Mouse (Mus musculus) heart, embryonic 14.5 days (tissue): ENCODE data around the gene Fgf18. TPM values are rescaled to one million over a fixed set of nuclear protein-coding genes. Genes with fewer than 3 reads are reported as not detected.

Experiments
- ATAC-seq: fragments of 200-750 bp; cut with Nextera tagmentation; 2 replicates; pipeline ENCODE4 v1.8.0; 2017; ENCODE audit warnings: low read depth, moderate TSS enrichment; ENCODE audit not compliant: insufficient number of reproducible peaks, insufficient read depth, low FRiP score
- H3K27ac ChIP-seq, 2 experiments: fragments of 200-500 bp in 1 of 2; fragments of 300-500 bp in 1 of 2; sonication (generic) in 1 of 2; replicated peaks in 1 of 2; 2 replicates each; pipeline ENCODE4 v1.5.1; 2012 to 2014; ENCODE audit warnings: low read depth in 2 of 2, low read length in 2 of 2, control low read depth in 1 of 2, mild to moderate bottlenecking in 1 of 2, mixed read lengths in 1 of 2; ENCODE audit not compliant: control insufficient read depth in 1 of 2, insufficient read depth in 1 of 2
- H3K27me3 ChIP-seq: fragments of 300-500 bp; sonication (generic); 2 replicates; pipeline ENCODE4 v1.6.1; 2014; ENCODE audit warnings: mild to moderate bottlenecking, low read length, control low read depth; ENCODE audit not compliant: control insufficient read depth, insufficient read depth
- H3K36me3 ChIP-seq: fragments of 300-500 bp; sonication (generic); 2 replicates; pipeline ENCODE4 v1.6.1; 2014; ENCODE audit warnings: mild to moderate bottlenecking, control low read depth, low read length, mixed read lengths; ENCODE audit not compliant: control insufficient read depth, insufficient read depth
- H3K4me1 ChIP-seq, 2 experiments: fragments of 200-500 bp in 1 of 2; fragments of 300-500 bp in 1 of 2; sonication (generic) in 1 of 2; 2 replicates each; pipeline ENCODE4 v1.6.1; 2012 to 2014; ENCODE audit warnings: low read length in 2 of 2, control low read depth in 1 of 2, mixed read lengths in 1 of 2; ENCODE audit not compliant: control insufficient read depth in 2 of 2, insufficient read depth in 2 of 2
- H3K4me2 ChIP-seq: fragments of 300-500 bp; sonication (generic); 2 replicates; pipeline ENCODE4 v1.6.1; 2014; ENCODE audit warnings: mild to moderate bottlenecking, low read length
- H3K4me3 ChIP-seq, 2 experiments: fragments of 200-500 bp in 1 of 2; fragments of 300-500 bp in 1 of 2; sonication (generic) in 1 of 2; 2 replicates each; pipeline ENCODE4 v1.5.1; 2012 to 2014; ENCODE audit warnings: low read length in 2 of 2, mild to moderate bottlenecking in 2 of 2, control low read depth in 1 of 2, low read depth in 1 of 2, moderate library complexity in 1 of 2; ENCODE audit not compliant: control insufficient read depth in 1 of 2, insufficient read depth in 1 of 2
- H3K9ac ChIP-seq: fragments of 300-500 bp; sonication (generic); 2 replicates; pipeline ENCODE4 v1.6.1; 2014; ENCODE audit warnings: mild to moderate bottlenecking, low read length
- H3K9me3 ChIP-seq: fragments of 300-500 bp; sonication (generic); 2 replicates; pipeline ENCODE4 v1.6.1; 2016; ENCODE audit warnings: low read length, control low read depth; ENCODE audit not compliant: control insufficient read depth
- WGBS: fragments of 180-500 bp; shearing (Covaris S2); extraction: QIAGEN DNeasy Blood & Tissue Kit; methylation state at CpG from one replicate; pipeline ENCODE4 v1.1.7; 2014; 5-methylcytosine and 5-hydroxymethylcytosine counted together
- polyA plus RNA-seq: library from polyadenylated mRNA; unstranded; fragments of >200 nt; fragmentation: Nextera tagmentation; extraction: Ambion mirVana; gene quantifications from 2 replicates; pipeline ENCODE4 v1.2.1, GENCODE M21; 2014

The Fgf18 gene
- polyA plus RNA-seq, 1 experiment from 2014 or later, result 7.9 TPM

DNA sequence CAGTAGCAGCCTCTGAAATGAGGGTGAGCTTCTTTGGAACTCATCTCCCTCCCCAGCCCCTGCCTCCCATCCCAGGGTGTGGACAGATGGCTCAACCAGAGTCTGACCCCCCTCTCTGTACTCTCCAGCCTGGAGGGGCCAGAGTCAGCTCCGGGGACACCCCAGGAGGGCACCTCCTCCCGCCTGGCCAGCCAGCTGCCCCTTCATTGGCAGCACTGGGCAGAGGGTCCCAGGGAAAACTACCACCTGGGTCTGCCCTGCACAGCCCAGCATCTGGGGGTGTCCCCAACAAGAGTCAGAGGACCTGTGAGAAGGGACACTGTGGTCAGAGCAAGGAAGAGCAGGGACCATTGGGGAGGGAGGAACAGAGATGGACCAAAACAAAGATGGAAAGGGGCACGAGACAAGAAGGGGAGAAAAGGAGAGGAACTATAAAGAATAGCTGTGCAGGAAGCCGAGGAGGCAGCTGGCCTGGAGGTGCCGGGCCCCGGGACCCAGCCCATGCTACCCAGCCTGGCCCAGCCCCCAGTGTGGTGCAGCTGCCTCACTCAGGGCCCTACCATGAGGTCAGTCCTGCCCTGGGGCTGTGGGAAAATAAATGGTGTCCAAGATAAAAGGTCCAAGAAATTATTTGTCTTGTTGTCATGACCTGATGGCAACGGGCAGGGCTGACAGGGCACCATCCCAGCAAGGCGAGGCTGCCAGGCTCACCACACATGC, 14.4 kb downstream of the Fgf18 start:
- no peaks in the 10 kb centered on the region for H3K27me3 ChIP-seq
- 0 out of 2 replicates have a peak, but pooled peaks have one; percentile 29 for ATAC-seq
- H3K4me3 ChIP-seq, result no peak overlapping the region

DNA sequence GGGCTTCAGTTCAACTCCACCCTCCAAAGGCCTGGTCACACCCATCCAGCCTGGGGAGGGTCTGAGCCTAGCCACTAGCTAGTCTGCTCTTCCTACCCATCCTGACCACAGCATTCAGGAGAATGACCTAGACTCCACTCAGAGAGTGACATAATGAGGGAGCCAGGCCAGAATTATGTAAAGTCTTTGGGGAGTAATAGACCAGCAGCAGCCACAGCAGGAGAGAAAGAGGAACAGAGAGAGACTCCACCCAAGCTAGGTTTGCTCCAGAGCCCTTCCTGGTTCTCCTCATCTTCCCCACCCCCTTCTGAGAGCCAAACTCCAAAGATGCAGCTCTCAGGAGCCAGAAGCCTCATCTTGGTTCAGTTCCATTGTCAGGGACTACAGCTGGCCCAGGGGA, 20.1 kb downstream of the Fgf18 start:
- no peak for ATAC-seq
- Histone ChIP-seq H3K4me2 (no peak overlapping the region), H3K4me1 (peaks cover 0 to 6% of the 10 kb centered on the region in 2 experiments; a peak in 2 of 4 replicates), H3K27ac (no peak overlapping the region), H3K4me3 (no peak overlapping the region), H3K9me3 (no peaks in the 10 kb centered on the region), H3K36me3 (no peaks in the 10 kb centered on the region), H3K9ac (no peak overlapping the region), H3K27me3 (peaks cover 6% of the 10 kb centered on the region; the same call in 1 of the 2 replicates)

More for the DNA sequence above, 14.4 kb downstream of the Fgf18 start:
- H3K9me3 ChIP-seq, result no peaks in the 10 kb centered on the region
- H3K9ac ChIP-seq, result no peak overlapping the region
- no peak overlapping the region for H3K4me2 ChIP-seq
- WGBS, result 73% methylated on average over 8 of the region's 8 CpGs
- peaks cover 2 to 11% of the 10 kb centered on the region in 2 experiments; a peak in 2 of 4 replicates for H3K4me1 ChIP-seq
- no peaks in the 10 kb centered on the region for H3K36me3 ChIP-seq
- no peak overlapping the region for H3K27ac ChIP-seq

DNA sequence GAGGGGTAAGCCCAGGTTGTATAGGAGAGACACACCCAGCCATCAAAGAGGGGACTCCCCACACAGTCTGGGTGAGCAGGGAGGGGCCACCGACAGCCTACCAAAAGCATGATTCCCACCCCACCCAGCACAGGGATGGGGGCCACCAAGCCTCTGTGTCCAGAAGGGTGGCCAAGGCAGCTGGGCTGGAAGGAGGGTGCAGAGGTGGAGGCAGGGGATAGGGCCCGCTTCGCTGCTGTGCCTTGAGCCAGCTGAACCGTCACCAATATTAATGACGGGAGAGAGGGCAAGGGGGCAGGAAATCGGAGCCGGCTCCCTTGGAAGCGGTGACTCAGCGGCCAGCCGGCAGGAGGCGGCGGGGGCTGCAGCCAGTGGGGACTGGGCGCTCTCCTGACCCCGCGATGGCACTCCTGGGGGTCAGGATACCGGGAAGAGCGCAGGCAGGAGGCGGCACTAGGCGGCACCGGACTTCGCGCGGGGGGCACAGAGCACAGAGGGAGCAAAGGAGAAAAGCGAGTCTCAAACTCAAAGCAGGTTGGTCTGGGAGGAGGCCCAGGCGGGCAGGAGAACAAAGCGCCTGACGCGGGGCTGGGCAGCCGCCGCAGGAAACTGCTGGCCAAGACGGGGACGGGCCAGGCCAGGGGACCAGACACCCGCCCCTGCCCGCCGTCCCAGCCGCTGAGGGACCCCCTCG, 24.5 kb downstream of the Fgf18 start:
- WGBS, result 2% methylated on average over 36 of the region's 37 CpGs
- peak overlapping the region; percentile 66 for H3K9ac ChIP-seq
- peaks cover 0 to 3% of the 10 kb centered on the region in 2 experiments; a peak in 2 of 4 replicates for H3K4me1 ChIP-seq
- H3K27ac ChIP-seq, result no peak overlapping the region
- peak overlapping the region; percentile 35 to 41 for H3K4me3 ChIP-seq
- 0 out of 2 replicates have a peak, but pooled peaks cover under 1% of the 10 kb centered on the region for H3K36me3 ChIP-seq
- H3K27me3 ChIP-seq, result peaks cover 12% of the 10 kb centered on the region; the same call in 1 of the 2 replicates
- H3K4me2 ChIP-seq, result peak overlapping the region; percentile 85
- ATAC-seq, result peak; percentile 45
- H3K9me3 ChIP-seq, result no peaks in the 10 kb centered on the region

DNA sequence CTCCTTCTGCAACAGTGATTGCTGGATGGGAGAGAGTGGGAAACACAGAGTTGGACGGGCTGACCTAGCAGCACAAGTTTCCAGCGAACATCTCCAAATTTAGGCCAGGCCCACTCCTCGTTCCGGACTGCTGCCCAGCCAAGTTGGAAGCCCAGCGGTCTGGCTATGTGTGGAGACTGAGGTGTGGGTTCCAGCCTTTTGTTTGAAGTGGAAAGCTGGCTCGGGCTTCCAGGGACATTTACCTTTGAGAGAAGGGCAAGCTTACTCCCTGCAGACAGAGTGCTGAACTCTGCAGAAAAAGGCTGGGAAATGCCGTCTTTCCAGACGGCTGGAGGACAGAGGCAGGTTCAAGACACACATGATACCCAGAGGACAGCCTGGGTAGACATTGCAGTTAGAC, 27.6 kb downstream of the Fgf18 start:
- no peak overlapping the region for H3K27ac ChIP-seq
- H3K9me3 ChIP-seq, result no peaks in the 10 kb centered on the region
- no peak overlapping the region for H3K9ac ChIP-seq
- no peak overlapping the region for H3K4me2 ChIP-seq
- peaks cover 12% of the 10 kb centered on the region; the same call in 1 of the 2 replicates for H3K27me3 ChIP-seq
- WGBS, result 68% methylated on average over 8 of the region's 8 CpGs
- no peak overlapping the region for H3K4me3 ChIP-seq
- H3K36me3 ChIP-seq, result 0 out of 2 replicates have a peak, but pooled peaks cover 5% of the 10 kb centered on the region
- ATAC-seq, result no peak
- H3K4me1 ChIP-seq, result peaks cover 0 to 3% of the 10 kb centered on the region in 2 experiments; a peak in 2 of 4 replicates

DNA sequence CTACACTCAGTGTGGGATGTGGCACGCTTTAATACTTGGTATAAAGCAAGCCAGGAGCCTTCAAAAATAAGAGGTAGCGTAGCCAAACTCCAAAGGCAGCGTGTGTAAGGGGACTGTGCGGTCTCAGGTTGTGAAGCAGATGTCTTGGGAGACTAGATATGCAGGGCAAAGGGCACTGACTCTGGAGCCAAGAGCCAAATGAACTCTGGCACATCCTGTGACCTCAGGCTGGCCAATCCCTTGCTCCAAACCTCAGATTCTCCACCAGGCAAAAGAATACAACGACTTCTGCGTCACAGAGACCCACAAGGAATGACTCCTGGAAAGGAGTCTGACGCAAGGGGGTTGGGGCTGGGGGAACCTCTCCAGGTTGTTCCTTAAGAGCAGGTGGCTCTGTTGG, 28.1 kb downstream of the Fgf18 start:
- H3K27me3 ChIP-seq, result peaks cover 12% of the 10 kb centered on the region; the same call in 1 of the 2 replicates
- no peak overlapping the region for H3K4me3 ChIP-seq
- WGBS, result 73% methylated on average over 7 of the region's 7 CpGs
- no peak for ATAC-seq
- peaks cover 0 to 3% of the 10 kb centered on the region in 2 experiments; a peak in 2 of 4 replicates for H3K4me1 ChIP-seq
- H3K36me3 ChIP-seq, result 0 out of 2 replicates have a peak, but pooled peaks cover 5% of the 10 kb centered on the region
- H3K9ac ChIP-seq, result no peak overlapping the region
- H3K27ac ChIP-seq, result no peak overlapping the region
- H3K9me3 ChIP-seq, result no peaks in the 10 kb centered on the region
- H3K4me2 ChIP-seq, result no peak overlapping the region

DNA sequence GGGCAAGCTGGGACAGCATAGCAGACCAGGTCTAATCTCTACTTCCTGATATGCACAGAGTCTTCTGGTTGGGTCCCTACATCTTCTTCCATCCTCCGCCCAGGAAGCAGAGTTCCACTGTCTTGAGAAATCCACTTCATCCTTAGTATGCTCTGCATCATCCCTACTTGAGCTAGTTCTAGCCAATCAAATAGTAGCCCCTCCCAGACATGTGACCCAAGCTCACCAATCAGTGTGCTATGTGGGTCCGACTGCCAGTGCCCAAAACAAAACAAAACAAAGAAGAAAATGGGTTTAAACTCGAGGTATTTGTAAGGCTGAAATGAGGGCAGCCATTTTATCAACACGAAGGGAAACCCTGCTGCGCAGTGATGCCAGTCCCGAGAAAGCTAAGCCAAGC, 28.7 kb downstream of the Fgf18 start:
- peaks cover 8% of the 10 kb centered on the region; the same call in 1 of the 2 replicates for H3K27me3 ChIP-seq
- WGBS, result 63% methylated on average over 6 of the region's 6 CpGs
- H3K4me3 ChIP-seq, result no peak overlapping the region
- no peaks in the 10 kb centered on the region for H3K9me3 ChIP-seq
- no peak overlapping the region for H3K4me2 ChIP-seq
- ATAC-seq, result no peak
- H3K27ac ChIP-seq, result no peak overlapping the region
- peaks cover 0 to 3% of the 10 kb centered on the region in 2 experiments; a peak in 2 of 4 replicates for H3K4me1 ChIP-seq
- H3K36me3 ChIP-seq, result 0 out of 2 replicates have a peak, but pooled peaks cover 5% of the 10 kb centered on the region
- no peak overlapping the region for H3K9ac ChIP-seq

DNA sequence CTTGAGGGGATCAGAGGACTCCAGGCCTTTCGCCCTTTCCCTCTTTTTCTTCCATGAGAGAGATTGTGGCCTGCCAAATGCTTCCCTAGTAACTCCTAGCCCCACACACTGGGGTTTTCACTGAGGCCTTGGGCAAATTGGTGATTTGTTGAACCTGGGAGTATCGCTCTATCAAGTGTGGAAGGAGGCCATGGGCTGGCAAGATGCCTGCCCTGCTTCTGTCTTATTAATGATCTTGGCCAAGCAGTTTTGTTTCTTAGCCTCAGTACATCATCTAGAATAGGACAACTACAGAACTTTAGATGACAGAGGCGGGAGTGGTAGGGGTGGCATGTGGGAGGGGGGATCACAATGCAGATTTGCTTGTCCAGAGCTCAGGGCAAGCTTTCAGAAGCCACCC, 31.4 kb downstream of the Fgf18 start:
- Histone ChIP-seq H3K27ac (no peak overlapping the region), H3K27me3 (peaks cover 6% of the 10 kb centered on the region; the same call in 1 of the 2 replicates), H3K4me1 (no peaks in the 10 kb centered on the region), H3K4me2 (no peak overlapping the region), H3K9ac (no peak overlapping the region), H3K36me3 (0 out of 2 replicates have a peak, but pooled peaks cover 5% of the 10 kb centered on the region), H3K4me3 (no peak overlapping the region), H3K9me3 (no peaks in the 10 kb centered on the region)
- 86% methylated on average over 3 of the region's 3 CpGs for WGBS
- no peak for ATAC-seq
